Mouse (Mus musculus): ENCODE data around the gene Tmem8. TPM values are rescaled to one million over a fixed set of nuclear protein-coding genes. Genes with fewer than 3 reads are reported as not detected.

Tmem8 gene
- total RNA-seq (2014; rRNA removed) (8.8 and 10.0 TPM in 2 replicates), polyA plus RNA-seq (2012; rRNA removed) (46.2 and 52.5 TPM in 2 replicates)

- H3K36me3 ChIP-seq (ENCODE audit: control insufficient read depth, insufficient read depth, low read length), result no peaks in the 10 kb centered on the region
- H3K27me3 ChIP-seq (ENCODE audit: control insufficient read depth, insufficient read depth, low read length), result no peaks in the 10 kb centered on the region
- H3K4me1 ChIP-seq (ENCODE audit: control insufficient read depth, insufficient read depth, low read length), result peaks cover 6% of the 10 kb centered on the region
- H3K4me3 ChIP-seq (ENCODE audit: insufficient read depth, low read depth, low read length), result peak within 1 kb of the TSS; percentile 70
- H3K79me2 ChIP-seq (ENCODE audit: control insufficient read depth, insufficient read depth, low read length), result no peaks in the 10 kb centered on the region
- H3K27ac ChIP-seq (replicated peaks; ENCODE audit: insufficient read depth, low read depth, low read length), result no peak within 1 kb of the TSS
- peak; percentile 38 for DNase-seq (ENCODE audit: extremely low read depth, low read depth, low spot score)
- under 1% methylated on average over 75 of the region's 75 CpGs for WGBS
- peak within 1 kb of the TSS; percentile 85 for H3K9ac ChIP-seq (ENCODE audit: low read depth, low read length)
- TF ChIP-seq CTCF (IDR thresholded peaks at IDR 0.05; ENCODE audit: low read depth, low read length), result peak; percentile 19; the same call in 1 of the 2 replicates
- 0 out of 2 replicates have a peak, but pooled peaks have one; percentile 39 for TF ChIP-seq POLR2A (IDR thresholded peaks at IDR 0.05; ENCODE audit: extremely low read depth, insufficient read depth, low read length)
Measured at GRCm38 (mm10) chr17:26113181-26113948, at the start of gene Tmem8. Tmem8 (plus strand) TSS chr17:26113299.

- H3K4me3 ChIP-seq (ENCODE audit: insufficient read depth, low read depth, low read length), result no peak overlapping the region
- H3K4me1 ChIP-seq (ENCODE audit: control insufficient read depth, insufficient read depth, low read length), result peaks cover 22% of the 10 kb centered on the region
- no peak overlapping the region for H3K9ac ChIP-seq (ENCODE audit: low read depth, low read length)
- no peaks in the 10 kb centered on the region for H3K27me3 ChIP-seq (ENCODE audit: control insufficient read depth, insufficient read depth, low read length)
- TF ChIP-seq CTCF (IDR thresholded peaks at IDR 0.05; ENCODE audit: low read depth, low read length) (no peak), POLR2A (IDR thresholded peaks at IDR 0.05; ENCODE audit: extremely low read depth, insufficient read depth, low read length) (no peak)
- no peaks in the 10 kb centered on the region for H3K36me3 ChIP-seq (ENCODE audit: control insufficient read depth, insufficient read depth, low read length)
- no peak for DNase-seq (ENCODE audit: extremely low read depth, low read depth, low spot score)
- no peak overlapping the region for H3K27ac ChIP-seq (replicated peaks; ENCODE audit: insufficient read depth, low read depth, low read length)
- peaks cover 30% of the 10 kb centered on the region for H3K79me2 ChIP-seq (ENCODE audit: control insufficient read depth, insufficient read depth, low read length)
- 76% methylated on average over 6 of the region's 6 CpGs for WGBS
Measured at GRCm38 (mm10) chr17:26064916-26065315, 48.2 kb upstream of the Tmem8 start.

- no peak for DNase-seq (ENCODE audit: extremely low read depth, low read depth, low spot score)
- H3K4me1 ChIP-seq (ENCODE audit: control insufficient read depth, insufficient read depth, low read length), result peaks cover 25% of the 10 kb centered on the region
- H3K79me2 ChIP-seq (ENCODE audit: control insufficient read depth, insufficient read depth, low read length), result peaks cover 30% of the 10 kb centered on the region
- H3K27me3 ChIP-seq (ENCODE audit: control insufficient read depth, insufficient read depth, low read length), result no peaks in the 10 kb centered on the region
- no peak overlapping the region for H3K4me3 ChIP-seq (ENCODE audit: insufficient read depth, low read depth, low read length)
- no peak overlapping the region for H3K27ac ChIP-seq (replicated peaks; ENCODE audit: insufficient read depth, low read depth, low read length)
- no peak overlapping the region for H3K9ac ChIP-seq (ENCODE audit: low read depth, low read length)
- no peaks in the 10 kb centered on the region for H3K36me3 ChIP-seq (ENCODE audit: control insufficient read depth, insufficient read depth, low read length)
- TF ChIP-seq POLR2A (IDR thresholded peaks at IDR 0.05; ENCODE audit: extremely low read depth, insufficient read depth, low read length), result no peak
- no peak for TF ChIP-seq CTCF (IDR thresholded peaks at IDR 0.05; ENCODE audit: low read depth, low read length)
- WGBS, result 89% methylated on average over 7 of the region's 7 CpGs
Measured at GRCm38 (mm10) chr17:26066488-26067020, 46.5 kb upstream of the Tmem8 start.

- Histone ChIP-seq H3K4me3 (ENCODE audit: insufficient read depth, low read depth, low read length) (peak overlapping the region; percentile 83), H3K27ac (replicated peaks; ENCODE audit: insufficient read depth, low read depth, low read length) (no peak overlapping the region), H3K79me2 (ENCODE audit: control insufficient read depth, insufficient read depth, low read length) (peaks cover 30% of the 10 kb centered on the region), H3K36me3 (ENCODE audit: control insufficient read depth, insufficient read depth, low read length) (no peaks in the 10 kb centered on the region), H3K4me1 (ENCODE audit: control insufficient read depth, insufficient read depth, low read length) (peaks cover 25% of the 10 kb centered on the region), H3K9ac (ENCODE audit: low read depth, low read length) (peak overlapping the region; percentile 81), H3K27me3 (ENCODE audit: control insufficient read depth, insufficient read depth, low read length) (no peaks in the 10 kb centered on the region)
- no peak for DNase-seq (ENCODE audit: extremely low read depth, low read depth, low spot score)
- WGBS, result 9% methylated on average over 44 of the region's 44 CpGs
- TF ChIP-seq CTCF (IDR thresholded peaks at IDR 0.05; ENCODE audit: low read depth, low read length) (no peak), POLR2A (IDR thresholded peaks at IDR 0.05; ENCODE audit: extremely low read depth, insufficient read depth, low read length) (no peak)
Measured at GRCm38 (mm10) chr17:26068024-26068830, 44.9 kb upstream of the Tmem8 start.

GRCm38 (mm10) chr17:26068831-26069739, 44.0 kb upstream of the Tmem8 start, which contains the start of gene Rab11fip3:
Rab11fip3 (minus strand) TSS chr17:26069555.
- H3K4me3 ChIP-seq (ENCODE audit: insufficient read depth, low read depth, low read length), result peak within 1 kb of the TSS; percentile 83
- no peaks in the 10 kb centered on the region for H3K27me3 ChIP-seq (ENCODE audit: control insufficient read depth, insufficient read depth, low read length)
- peaks cover 25% of the 10 kb centered on the region for H3K4me1 ChIP-seq (ENCODE audit: control insufficient read depth, insufficient read depth, low read length)
- WGBS, result under 1% methylated on average over 94 of the region's 94 CpGs
- peak within 1 kb of the TSS; percentile 81 for H3K9ac ChIP-seq (ENCODE audit: low read depth, low read length)
- peaks cover 25% of the 10 kb centered on the region for H3K79me2 ChIP-seq (ENCODE audit: control insufficient read depth, insufficient read depth, low read length)
- TF ChIP-seq POLR2A (IDR thresholded peaks at IDR 0.05; ENCODE audit: extremely low read depth, insufficient read depth, low read length), result peak; percentile 92
- TF ChIP-seq CTCF (IDR thresholded peaks at IDR 0.05; ENCODE audit: low read depth, low read length), result no peak
- no peaks in the 10 kb centered on the region for H3K36me3 ChIP-seq (ENCODE audit: control insufficient read depth, insufficient read depth, low read length)
- H3K27ac ChIP-seq (replicated peaks; ENCODE audit: insufficient read depth, low read depth, low read length), result 0 out of 2 replicates have a peak within 1 kb of the TSS, but pooled peaks have one; percentile 8
- DNase-seq (ENCODE audit: extremely low read depth, low read depth, low spot score), result peak; percentile 80
